Mouse (Mus musculus) small intestine, adult 2 months (tissue): ENCODE results near the gene Ppm1h.

Experiments used
- CTCF ChIP-seq: fragments of 200-500 bp; IDR thresholded peaks from 2 replicates; pipeline ENCODE4 v1.5.1; 2012; ENCODE audit warnings: low read depth, mild to moderate bottlenecking, control low read depth, inconsistent platforms, low read length, moderate library complexity, mixed read lengths; ENCODE audit not compliant: insufficient replicate concordance, insufficient read length; ENCODE audit errors: extremely low read depth
- POLR2A ChIP-seq: fragments of 200-500 bp; IDR thresholded peaks from 2 replicates; pipeline ENCODE4 v1.6.1; 2012; ENCODE audit warnings: low read depth, mild to moderate bottlenecking, control low read depth, inconsistent platforms, low read length, moderate library complexity

GRCm38 (mm10) chr10:122768204-122768892 lies 89.8 kb downstream of the Ppm1h start:
- TF ChIP-seq POLR2A (no peak), CTCF (no peak)
